Mouse (Mus musculus) ZHBTc4 (cell line): Measurements from ENCODE around the gene Dhrs7.
"Not testable (repeated sequence)": the region's sequence is repeated elsewhere in the genome, so short reads cannot be mapped to it uniquely, and the experiment has no call there.

Experiments used
- DNase-seq: peaks from one replicate; pipeline ENCODE4 v3.0.0-alpha.2; 2011; ENCODE audit warnings: low read depth, low spot score

Dhrs7 gene

GRCm38 (mm10) chr12:72664735-72665337 is at the start of gene Dhrs7:
Gene Dhrs7, minus strand, starts transcription at chr12:72664909.
- DNase-seq, result peak; percentile 94

- no peak for DNase-seq
Observed at GRCm38 (mm10) chr12:72709981-72710380, 45.3 kb upstream of the Dhrs7 start.

GRCm38 (mm10) chr12:72704068-72704467 is 39.4 kb upstream of the Dhrs7 start:
- no peak for DNase-seq

GRCm38 (mm10) chr12:72700013-72700412 is 35.3 kb upstream of the Dhrs7 start:
- no peak for DNase-seq

- peak; percentile 14 for DNase-seq
Observed at GRCm38 (mm10) chr12:72694901-72695463, 30.3 kb upstream of the Dhrs7 start.

GRCm38 (mm10) chr12:72694438-72694837 is 29.7 kb upstream of the Dhrs7 start:
- no peak for DNase-seq

- DNase-seq, result peak; percentile 50
Observed at GRCm38 (mm10) chr12:72693895-72694294, 29.2 kb upstream of the Dhrs7 start.

GRCm38 (mm10) chr12:72688281-72688680 is 23.6 kb upstream of the Dhrs7 start:
- DNase-seq, result peak; percentile 56

GRCm38 (mm10) chr12:72687741-72688140 is 23.0 kb upstream of the Dhrs7 start:
- peak; percentile 62 for DNase-seq

GRCm38 (mm10) chr12:72686566-72686965 is 21.9 kb upstream of the Dhrs7 start:
- not testable (repeated sequence) for DNase-seq

GRCm38 (mm10) chr12:72683612-72684011 is 18.9 kb upstream of the Dhrs7 start:
- DNase-seq, result no peak

GRCm38 (mm10) chr12:72682511-72683282 is 18.0 kb upstream of the Dhrs7 start:
- DNase-seq, result no peak

GRCm38 (mm10) chr12:72681919-72682318 is 17.2 kb upstream of the Dhrs7 start:
- DNase-seq, result no peak

GRCm38 (mm10) chr12:72679635-72680034 is 14.9 kb upstream of the Dhrs7 start:
- peak; percentile 47 for DNase-seq

GRCm38 (mm10) chr12:72674820-72675219 is 10.1 kb upstream of the Dhrs7 start:
- no peak for DNase-seq

GRCm38 (mm10) chr12:72674079-72674797 is 9.5 kb upstream of the Dhrs7 start:
- DNase-seq, result no peak

GRCm38 (mm10) chr12:72671516-72672135 is 6.9 kb upstream of the Dhrs7 start:
- no peak for DNase-seq

- no peak for DNase-seq
Observed at GRCm38 (mm10) chr12:72670921-72671320, 6.2 kb upstream of the Dhrs7 start.

GRCm38 (mm10) chr12:72667868-72668469 is 3.3 kb upstream of the Dhrs7 start:
- no peak for DNase-seq

- no peak for DNase-seq
Observed at GRCm38 (mm10) chr12:72666015-72666414, 1.3 kb upstream of the Dhrs7 start.

GRCm38 (mm10) chr12:72664020-72664734 is 532 bp downstream of the Dhrs7 start:
- no peak for DNase-seq
